Mouse (Mus musculus) embryonic facial prominence, embryonic 14.5 days (tissue): ENCODE results near the gene Map3k9. TPM values are rescaled to one million over a fixed set of nuclear protein-coding genes. Genes with fewer than 3 reads are reported as not detected.

ENCODE experiments used
- ATAC-seq: fragments of 200-750 bp; cut with Nextera tagmentation; 2 replicates; pipeline ENCODE4 v1.8.0; 2017; ENCODE audit warnings: low read depth, moderate number of reproducible peaks, moderate TSS enrichment
- DNase-seq: peaks from one replicate; pipeline ENCODE4 v3.0.0-alpha.2; 2015; ENCODE audit warnings: low spot score
- H3K27ac ChIP-seq: fragments of 300-500 bp; sonication (generic); replicated peaks from 2 replicates; pipeline ENCODE4 v1.5.1; 2014; ENCODE audit warnings: low read depth, mild to moderate bottlenecking, low read length, moderate library complexity
- H3K27me3 ChIP-seq: fragments of 300-500 bp; sonication (generic); replicated peaks from 2 replicates; pipeline ENCODE4 v1.6.1; 2014; ENCODE audit warnings: low read length; ENCODE audit not compliant: control insufficient read depth, insufficient read depth
- H3K36me3 ChIP-seq: fragments of 300-500 bp; sonication (generic); 2 replicates; pipeline ENCODE4 v1.6.1; 2014; ENCODE audit warnings: low read length, mixed read lengths; ENCODE audit not compliant: control insufficient read depth, insufficient read depth
- H3K4me1 ChIP-seq: fragments of 300-500 bp; sonication (generic); 2 replicates; pipeline ENCODE4 v1.6.1; 2014; ENCODE audit warnings: antibody characterized with exemption, low read length; ENCODE audit not compliant: control insufficient read depth, insufficient read depth
- H3K4me2 ChIP-seq: fragments of 300-500 bp; sonication (generic); 2 replicates; pipeline ENCODE4 v1.6.1; 2014; ENCODE audit warnings: low read depth, mild to moderate bottlenecking, low read length, moderate library complexity, mixed read lengths
- H3K4me3 ChIP-seq: fragments of 300-500 bp; sonication (generic); 2 replicates; pipeline ENCODE4 v1.5.1; 2014; ENCODE audit warnings: low read depth, mild to moderate bottlenecking, low read length
- H3K9ac ChIP-seq: fragments of 300-500 bp; sonication (generic); 2 replicates; pipeline ENCODE4 v1.6.1; 2014; ENCODE audit warnings: low read depth, mild to moderate bottlenecking, low read length, moderate library complexity, mixed read lengths
- H3K9me3 ChIP-seq: fragments of 300-500 bp; sonication (generic); 2 replicates; pipeline ENCODE4 v1.6.1; 2016; ENCODE audit warnings: low read length; ENCODE audit not compliant: control insufficient read depth
- WGBS: fragments of 180-500 bp; shearing (Covaris S2); extraction: QIAGEN DNeasy Blood & Tissue Kit; methylation state at CpG from one replicate; pipeline ENCODE4 v1.1.7; 2014; 5-methylcytosine and 5-hydroxymethylcytosine counted together
- polyA plus RNA-seq: library from polyadenylated mRNA; unstranded; fragments of >200 nt; fragmentation: Nextera tagmentation; extraction: Ambion mirVana; gene quantifications from 2 replicates; pipeline ENCODE4 v1.2.1, GENCODE M21; 2014

The Map3k9 gene
- polyA plus RNA-seq, 1 experiment from 2014 or later = 1.5 TPM

DNA sequence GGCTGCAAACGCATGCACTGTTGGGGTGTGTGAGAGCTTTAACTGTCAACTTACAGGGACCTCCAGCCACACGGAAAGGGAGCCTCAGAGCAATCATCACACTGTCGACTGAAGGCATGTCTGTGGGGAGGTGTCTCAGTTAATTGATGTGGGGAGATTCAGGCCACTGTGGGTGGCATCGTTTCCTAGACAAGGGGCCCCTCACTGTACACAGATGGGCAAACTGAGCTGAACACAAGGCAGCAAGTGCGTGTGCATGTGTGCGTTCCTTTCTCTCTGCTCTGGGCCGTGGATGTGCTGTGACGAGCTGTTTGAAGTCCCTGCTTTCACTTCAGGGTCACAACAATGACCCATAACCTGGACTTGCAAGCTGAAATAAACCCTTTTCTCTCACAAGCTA is 29.4 kb upstream of the Map3k9 start:
- Histone ChIP-seq H3K27ac (no peak overlapping the region), H3K4me2 (no peak overlapping the region), H3K4me3 (no peak overlapping the region), H3K9me3 (no peaks in the 10 kb centered on the region), H3K27me3 (no peaks in the 10 kb centered on the region), H3K4me1 (0 out of 2 replicates have a peak, but pooled peaks cover 6% of the 10 kb centered on the region), H3K9ac (no peak overlapping the region), H3K36me3 (no peaks in the 10 kb centered on the region)
- WGBS = 41% methylated on average over 8 of the region's 8 CpGs
- no peak for DNase-seq
- no peak for ATAC-seq

- Histone ChIP-seq H3K36me3 (no peaks in the 10 kb centered on the region), H3K4me2 (no peak overlapping the region), H3K27ac (no peak overlapping the region), H3K9ac (no peak overlapping the region), H3K27me3 (no peaks in the 10 kb centered on the region), H3K9me3 (no peaks in the 10 kb centered on the region), H3K4me3 (no peak overlapping the region), H3K4me1 (0 out of 2 replicates have a peak, but pooled peaks cover 6% of the 10 kb centered on the region)
- DNase-seq (no peak), ATAC-seq (no peak)
- WGBS = 68% methylated on average over 2 of the region's 2 CpGs
These were observed 27.6 kb upstream of the Map3k9 start for GRCm38 (mm10) chr12:81808596-81808995.

- WGBS = 34% methylated on average over 11 of the region's 11 CpGs
- Histone ChIP-seq H3K27me3 (no peaks in the 10 kb centered on the region), H3K36me3 (no peaks in the 10 kb centered on the region), H3K27ac (no peak overlapping the region), H3K4me1 (0 out of 2 replicates have a peak, but pooled peaks cover 6% of the 10 kb centered on the region), H3K4me2 (peak overlapping the region; percentile 53), H3K9me3 (no peaks in the 10 kb centered on the region), H3K4me3 (no peak overlapping the region; the same call in 1 of the 2 replicates), H3K9ac (no peak overlapping the region)
- ATAC-seq (no peak), DNase-seq (no peak)
These were observed 27.0 kb upstream of the Map3k9 start for GRCm38 (mm10) chr12:81807953-81808352.

GRCm38 (mm10) chr12:81807529-81807837 is 26.5 kb upstream of the Map3k9 start:
- no peak for DNase-seq
- peak overlapping the region; percentile 28; the same call in 1 of the 2 replicates for H3K9ac ChIP-seq
- H3K27me3 ChIP-seq = no peaks in the 10 kb centered on the region
- H3K9me3 ChIP-seq = no peaks in the 10 kb centered on the region
- H3K36me3 ChIP-seq = no peaks in the 10 kb centered on the region
- 5% methylated on average over 7 of the region's 7 CpGs for WGBS
- peak overlapping the region; percentile 53 for H3K4me2 ChIP-seq
- peak overlapping the region; percentile 34 for H3K4me3 ChIP-seq
- ATAC-seq = 0 out of 2 replicates have a peak, but pooled peaks have one; percentile 14
- no peak overlapping the region for H3K27ac ChIP-seq
- H3K4me1 ChIP-seq = 0 out of 2 replicates have a peak, but pooled peaks cover 6% of the 10 kb centered on the region

- no peaks in the 10 kb centered on the region for H3K27me3 ChIP-seq
- peak; percentile 84 for ATAC-seq
- H3K36me3 ChIP-seq = no peaks in the 10 kb centered on the region
- H3K4me2 ChIP-seq = peak overlapping the region; percentile 53
- H3K27ac ChIP-seq = no peak overlapping the region
- peak overlapping the region; percentile 34 for H3K4me3 ChIP-seq
- H3K9ac ChIP-seq = peak overlapping the region; percentile 28
- WGBS = 28% methylated on average over 17 of the region's 17 CpGs
- DNase-seq = peak; percentile 63
- 0 out of 2 replicates have a peak, but pooled peaks cover 6% of the 10 kb centered on the region for H3K4me1 ChIP-seq
- H3K9me3 ChIP-seq = no peaks in the 10 kb centered on the region
These were observed 26.0 kb upstream of the Map3k9 start for GRCm38 (mm10) chr12:81806759-81807528.

GRCm38 (mm10) chr12:81806114-81806513 is 25.1 kb upstream of the Map3k9 start:
- Histone ChIP-seq H3K4me1 (0 out of 2 replicates have a peak, but pooled peaks cover 6% of the 10 kb centered on the region), H3K4me3 (no peak overlapping the region), H3K9me3 (no peaks in the 10 kb centered on the region), H3K36me3 (no peaks in the 10 kb centered on the region), H3K27me3 (no peaks in the 10 kb centered on the region), H3K9ac (no peak overlapping the region), H3K27ac (no peak overlapping the region), H3K4me2 (no peak overlapping the region)
- no peak for ATAC-seq
- no peak for DNase-seq
- WGBS = 91% methylated on average over 5 of the region's 5 CpGs

DNA sequence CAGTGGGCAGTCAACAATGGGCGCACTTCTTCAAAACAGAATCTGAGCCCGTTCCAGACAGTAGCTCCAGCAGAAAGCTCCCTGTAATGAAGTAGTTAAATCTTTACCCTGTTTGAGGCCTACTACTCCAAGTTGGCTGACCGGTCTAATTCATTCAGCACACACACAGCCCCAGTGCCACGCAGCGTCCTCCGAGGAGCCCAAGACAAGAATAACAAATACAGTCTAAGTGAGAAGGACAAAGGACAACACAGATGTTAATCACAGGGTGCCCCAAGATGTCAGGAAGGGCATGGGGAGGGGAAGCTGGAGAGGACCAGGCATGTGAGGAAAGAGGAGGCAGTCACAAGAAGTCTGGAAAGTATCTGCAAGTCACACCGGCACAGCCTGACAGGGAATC is 22.8 kb upstream of the Map3k9 start:
- Histone ChIP-seq H3K9me3 (no peaks in the 10 kb centered on the region), H3K4me1 (0 out of 2 replicates have a peak, but pooled peaks cover 6% of the 10 kb centered on the region), H3K4me2 (no peak overlapping the region), H3K27ac (no peak overlapping the region), H3K9ac (no peak overlapping the region), H3K36me3 (no peaks in the 10 kb centered on the region), H3K4me3 (no peak overlapping the region), H3K27me3 (no peaks in the 10 kb centered on the region)
- peak; percentile 3 for DNase-seq
- WGBS = 32% methylated on average over 7 of the region's 7 CpGs
- ATAC-seq = no peak

- 97% methylated on average over 3 of the region's 3 CpGs for WGBS
These were observed 22.0 kb upstream of the Map3k9 start for GRCm38 (mm10) chr12:81803016-81803415.

GRCm38 (mm10) chr12:81801134-81801533 is 20.2 kb upstream of the Map3k9 start:
- Histone ChIP-seq H3K4me1 (no peaks in the 10 kb centered on the region), H3K4me2 (no peak overlapping the region), H3K9ac (no peak overlapping the region), H3K36me3 (no peaks in the 10 kb centered on the region), H3K4me3 (no peak overlapping the region), H3K27ac (no peak overlapping the region), H3K27me3 (no peaks in the 10 kb centered on the region), H3K9me3 (no peaks in the 10 kb centered on the region)
- peak; percentile 5 for DNase-seq
- no peak for ATAC-seq
- WGBS = 72% methylated on average over 9 of the region's 9 CpGs

More at GRCm38 (mm10) chr12:81803016-81803415, 22.0 kb upstream of the Map3k9 start:
- Histone ChIP-seq H3K9ac (no peak overlapping the region), H3K4me2 (no peak overlapping the region), H3K36me3 (no peaks in the 10 kb centered on the region), H3K27ac (no peak overlapping the region), H3K9me3 (no peaks in the 10 kb centered on the region), H3K27me3 (no peaks in the 10 kb centered on the region), H3K4me3 (no peak overlapping the region), H3K4me1 (0 out of 2 replicates have a peak, but pooled peaks cover 6% of the 10 kb centered on the region)
- DNase-seq = no peak
- ATAC-seq = no peak
